Mouse (Mus musculus) bone marrow macrophage, adult 2 months (primary cell): ENCODE data around the gene Dnajc6. TPM values are rescaled to one million over a fixed set of nuclear protein-coding genes. Genes with fewer than 3 reads are reported as not detected.

Experiments used
- H3K27ac ChIP-seq: 2 replicates; pipeline ENCODE4 v1.5.1; 2012; ENCODE audit warnings: low read depth, low read length; ENCODE audit not compliant: insufficient read depth
- H3K4me1 ChIP-seq: 2 replicates; pipeline ENCODE4 v1.6.1; 2012; ENCODE audit warnings: low read length; ENCODE audit not compliant: control insufficient read depth, insufficient read depth
- H3K4me3 ChIP-seq: 2 replicates; pipeline ENCODE4 v1.5.1; 2012; ENCODE audit warnings: mild to moderate bottlenecking, low read length, moderate library complexity; ENCODE audit not compliant: insufficient read depth
- CTCF ChIP-seq: IDR thresholded peaks from 2 replicates; pipeline ENCODE4 v1.5.1; 2012; ENCODE audit warnings: low read depth, mild to moderate bottlenecking, low read length, moderate library complexity
- POLR2A ChIP-seq: IDR thresholded peaks from 2 replicates; pipeline ENCODE4 v1.6.1; 2012; ENCODE audit warnings: mild to moderate bottlenecking, low read depth, low read length, borderline replicate concordance
- polyA plus RNA-seq: library from polyadenylated mRNA; stranded (reverse); fragments of >200 nt; gene quantifications from 2 replicates; pipeline ENCODE4 v1.2.4, GENCODE M21; 2012; ENCODE audit not compliant: missing spikeins, insufficient read depth, insufficient read length

Gene Dnajc6
- polyA plus RNA-seq: not detected in 2 replicates

GRCm38 (mm10) chr4:101496534-101497237 lies at the start of gene Dnajc6:
Gene Dnajc6, plus strand, starts transcription at chr4:101496648.
- no peak within 1 kb of the TSS for H3K27ac ChIP-seq
- H3K4me3 ChIP-seq: peak within 1 kb of the TSS; percentile 40
- TF ChIP-seq POLR2A (no peak), CTCF (no peak)
- no peaks in the 10 kb centered on the region for H3K4me1 ChIP-seq

DNA sequence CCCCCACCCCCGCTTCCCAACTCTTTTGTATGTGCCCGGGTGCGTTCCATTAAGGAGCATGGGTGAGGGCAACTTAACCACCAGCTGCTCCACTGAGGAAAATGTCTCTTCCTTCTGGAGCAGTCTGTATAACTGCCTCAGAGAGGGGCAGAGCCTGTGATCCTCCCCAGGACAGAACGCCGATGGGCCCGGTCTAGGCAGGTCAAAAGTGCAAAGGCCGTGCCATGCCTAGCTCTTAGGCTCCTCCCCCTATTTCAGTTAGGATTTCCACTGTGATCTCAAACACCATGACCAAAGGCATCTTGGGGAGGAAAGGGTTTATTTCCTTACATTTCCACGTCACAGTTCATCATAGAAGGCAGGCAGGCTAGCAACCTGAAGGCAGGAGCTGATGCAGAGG lies 47.7 kb upstream of the Dnajc6 start:
- H3K4me1 ChIP-seq: no peaks in the 10 kb centered on the region
- TF ChIP-seq CTCF (no peak), POLR2A (no peak)
- H3K27ac ChIP-seq: no peak overlapping the region
- H3K4me3 ChIP-seq: no peak overlapping the region

DNA sequence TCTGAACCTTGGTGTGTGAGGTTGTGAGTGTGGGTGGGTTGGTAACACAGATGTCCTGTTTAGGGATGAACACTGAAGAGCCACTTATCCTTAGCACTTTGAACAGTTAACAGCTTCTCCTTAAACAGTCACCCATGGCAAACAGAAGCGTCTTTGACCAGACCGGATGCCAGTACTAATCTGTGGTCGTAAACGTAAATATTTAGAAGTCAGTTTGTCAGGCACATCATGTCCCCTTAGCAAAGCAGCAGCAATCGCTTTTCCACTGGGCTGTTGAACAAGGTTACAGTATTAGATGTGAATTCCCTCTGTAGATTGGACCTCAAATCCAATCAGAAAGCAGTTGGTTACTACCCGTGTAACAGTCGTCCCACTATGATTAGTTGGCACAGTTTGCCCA lies 47.1 kb upstream of the Dnajc6 start:
- Histone ChIP-seq H3K4me3 (no peak overlapping the region), H3K27ac (no peak overlapping the region), H3K4me1 (no peaks in the 10 kb centered on the region)
- no peak for TF ChIP-seq CTCF
- no peak for TF ChIP-seq POLR2A

DNA sequence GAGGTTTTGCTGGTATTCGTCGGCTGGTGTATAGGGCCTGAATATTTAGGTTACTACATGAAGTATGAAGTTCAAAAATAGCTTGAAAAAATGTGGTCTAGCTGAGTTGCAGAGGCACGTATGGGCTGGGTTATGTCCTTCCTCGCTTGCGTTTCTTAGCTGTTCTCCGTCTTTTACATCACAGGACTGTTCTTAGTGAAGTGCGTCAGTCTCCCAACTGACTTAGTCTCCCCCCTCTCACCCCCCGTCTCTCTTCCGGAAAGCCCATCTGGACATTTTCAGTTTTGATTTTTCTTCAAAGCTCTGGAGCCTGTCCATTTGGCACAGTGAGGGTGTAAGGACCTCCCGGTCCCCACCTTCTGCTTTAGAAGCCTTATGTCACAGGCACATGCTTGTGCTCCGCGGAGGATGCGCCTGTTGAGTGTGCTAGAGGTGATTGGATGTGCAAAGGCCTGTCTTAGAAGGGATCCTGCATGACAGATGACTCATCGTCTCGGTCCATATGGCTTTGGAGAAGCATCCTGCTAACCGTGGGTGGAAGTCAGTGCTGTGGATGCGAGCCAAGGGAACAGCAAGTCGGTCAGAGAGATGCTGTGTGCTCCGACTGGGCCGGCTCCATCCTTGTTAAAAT lies 46.2 kb upstream of the Dnajc6 start:
- H3K4me1 ChIP-seq: no peaks in the 10 kb centered on the region
- no peak overlapping the region for H3K27ac ChIP-seq
- no peak overlapping the region for H3K4me3 ChIP-seq
- no peak for TF ChIP-seq CTCF
- no peak for TF ChIP-seq POLR2A

- TF ChIP-seq CTCF (no peak), POLR2A (no peak)
- Histone ChIP-seq H3K4me1 (no peaks in the 10 kb centered on the region), H3K4me3 (no peak overlapping the region), H3K27ac (no peak overlapping the region)
Observed at GRCm38 (mm10) chr4:101451089-101451488, 45.4 kb upstream of the Dnajc6 start.

- Histone ChIP-seq H3K4me1 (no peaks in the 10 kb centered on the region), H3K4me3 (no peak overlapping the region), H3K27ac (no peak overlapping the region)
- TF ChIP-seq CTCF: no peak
- TF ChIP-seq POLR2A: no peak
Observed at GRCm38 (mm10) chr4:101452829-101453228, 43.6 kb upstream of the Dnajc6 start.

DNA sequence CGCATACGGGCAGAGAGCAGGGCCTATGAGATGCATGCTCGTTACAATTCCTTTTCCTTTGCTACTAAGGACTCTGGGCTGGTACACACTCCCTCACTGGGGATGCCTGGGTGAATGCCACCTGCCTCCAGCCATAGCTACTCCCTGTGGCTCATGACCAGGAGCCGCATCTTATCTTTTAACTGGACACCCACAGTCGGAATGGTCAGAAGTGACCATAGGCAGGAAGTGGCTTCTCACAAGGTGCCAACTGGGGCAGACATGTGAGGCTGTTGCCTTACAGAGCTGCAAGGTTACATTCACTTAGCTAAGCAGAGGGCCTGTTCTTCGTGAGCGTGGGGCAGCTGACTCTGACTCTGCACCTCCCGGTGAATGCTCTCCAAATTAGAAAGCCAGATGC lies 39.3 kb upstream of the Dnajc6 start:
- TF ChIP-seq POLR2A (no peak), CTCF (no peak)
- Histone ChIP-seq H3K4me1 (no peaks in the 10 kb centered on the region), H3K27ac (no peak overlapping the region), H3K4me3 (no peak overlapping the region)

DNA sequence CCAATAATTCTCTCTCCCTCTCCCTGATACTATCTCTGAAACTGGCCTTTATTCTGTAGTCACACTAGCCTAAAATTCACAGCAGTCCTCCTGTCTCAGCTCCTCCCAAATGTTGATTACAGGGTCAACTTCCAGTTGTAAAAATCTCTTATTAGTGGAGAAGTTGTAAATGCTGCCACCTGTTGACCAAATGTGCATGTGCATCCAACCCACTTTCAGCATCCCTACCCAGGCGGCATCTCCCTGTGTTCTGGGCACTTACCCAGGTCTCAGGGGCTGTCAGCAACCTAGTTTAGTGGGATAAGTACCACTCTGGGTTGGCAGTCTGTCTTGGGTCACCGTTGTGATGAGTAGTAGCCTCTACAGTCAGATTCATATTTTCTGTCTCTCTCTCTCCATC lies 38.1 kb upstream of the Dnajc6 start:
- Histone ChIP-seq H3K4me3 (no peak overlapping the region), H3K27ac (no peak overlapping the region), H3K4me1 (no peaks in the 10 kb centered on the region)
- TF ChIP-seq POLR2A (no peak), CTCF (peak; percentile 45)

DNA sequence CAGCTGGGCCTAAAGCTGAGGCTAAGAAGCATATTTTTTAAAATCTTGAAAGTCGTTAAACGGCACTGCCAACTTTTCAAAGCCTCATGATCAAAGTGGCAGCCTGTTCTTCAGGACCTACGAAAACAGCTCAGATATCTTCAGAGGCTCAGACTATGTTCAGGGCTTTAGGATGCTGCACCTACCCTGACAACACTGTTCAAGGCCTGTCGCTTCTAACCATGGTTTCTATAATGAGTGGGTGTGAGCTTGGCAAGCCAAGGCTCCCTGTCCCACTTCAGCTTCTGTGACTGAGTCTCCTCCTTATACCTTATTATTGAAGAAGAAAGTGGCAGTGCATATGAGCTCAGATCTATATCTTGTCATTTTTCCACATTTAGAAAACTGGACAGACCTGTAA lies 37.1 kb upstream of the Dnajc6 start:
- no peak overlapping the region for H3K4me3 ChIP-seq
- no peaks in the 10 kb centered on the region for H3K4me1 ChIP-seq
- no peak overlapping the region for H3K27ac ChIP-seq
- TF ChIP-seq CTCF (no peak), POLR2A (no peak)

GRCm38 (mm10) chr4:101460114-101460513 lies 36.3 kb upstream of the Dnajc6 start:
- no peaks in the 10 kb centered on the region for H3K4me1 ChIP-seq
- TF ChIP-seq POLR2A (no peak), CTCF (no peak)
- H3K4me3 ChIP-seq: no peak overlapping the region
- no peak overlapping the region for H3K27ac ChIP-seq
